ENCODE assay signal across 8 mouse cellular contexts in the genomic region with DNA sequence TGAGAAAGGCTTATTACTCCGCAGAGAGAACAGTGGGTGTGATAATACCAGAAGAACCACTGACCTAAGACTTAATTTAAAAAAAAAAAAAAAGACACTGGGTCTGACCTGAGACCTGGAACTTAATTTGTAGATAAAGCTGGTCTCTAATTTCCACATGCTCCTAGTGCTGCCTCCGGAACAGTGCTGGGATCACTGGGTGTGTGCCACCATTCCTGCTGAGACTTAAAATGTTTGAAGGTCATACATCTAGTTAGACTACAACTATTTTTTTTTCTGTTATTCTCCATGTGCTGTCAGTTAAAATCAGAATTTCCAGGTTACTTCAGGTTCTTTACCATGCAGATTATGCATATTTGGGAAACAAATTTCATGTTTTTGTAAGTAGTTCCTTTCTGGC. TPM values are rescaled to one million over a fixed set of nuclear protein-coding genes. Genes with fewer than 3 reads are reported as not detected.
DNase-seq lines count a peak whose midpoint lies in the region; ATAC-seq and TF ChIP-seq lines count a peak whose summit lies in the region.

No protein-coding gene starts in this region.

- no peak for DNase-seq in left cerebral cortex, adult 2 months (ENCODE audit: extremely low spot score in 1 of 2, low spot score in 2 of 2)
- DNase-seq in left cerebral cortex, adult 18-20 months (ENCODE audit: low spot score in 2 of 2) = no peak
- DNase-seq in intestine, embryonic 14.5 days (ENCODE audit: low spot score) = no peak
- DNase-seq in gastrocnemius, postnatal 4 days (ENCODE audit: low spot score in 2 of 2) = no peak
- DNase-seq in cerebellum, postnatal 4 days (ENCODE audit: low spot score in 2 of 2) = no peak
- DNase-seq in layer of hippocampus, postnatal 25 days (ENCODE audit: extremely low spot score in 1 of 2, low spot score in 1 of 2) = no peak

- H3K9ac ChIP-seq in embryonic facial prominence, embryonic 12.5 days = peak overlapping the region; percentile 31
- H3K9ac ChIP-seq in intestine, embryonic 14.5 days (ENCODE audit: low read length) = peak overlapping the region; percentile 98

- H3K27ac ChIP-seq in left cerebral cortex, adult 2 months = no peak overlapping the region
- H3K27ac ChIP-seq in embryonic facial prominence, embryonic 12.5 days = no peak overlapping the region
- no peak overlapping the region for H3K27ac ChIP-seq in intestine, embryonic 14.5 days (ENCODE audit: low read depth)

- no peaks in the 10 kb centered on the region for H3K9me3 ChIP-seq in embryonic facial prominence, embryonic 12.5 days
- H3K9me3 ChIP-seq in intestine, embryonic 14.5 days (ENCODE audit: control insufficient read depth, low read length) = no peaks in the 10 kb centered on the region

- WGBS in embryonic facial prominence, embryonic 12.5 days = 67% methylated on average over 2 of the region's 2 CpGs
- 61% methylated on average over 2 of the region's 2 CpGs for WGBS in intestine, embryonic 14.5 days

- H3K27me3 ChIP-seq in embryonic facial prominence, embryonic 12.5 days = no peaks in the 10 kb centered on the region
- no peaks in the 10 kb centered on the region for H3K27me3 ChIP-seq in intestine, embryonic 14.5 days (replicated peaks; ENCODE audit: control insufficient read depth, insufficient read depth, low read length)
- no peaks in the 10 kb centered on the region for H3K27me3 ChIP-seq in myocyte (ENCODE audit: control insufficient read depth, insufficient read depth, insufficient read length)

- TF ChIP-seq POLR2A in myocyte (IDR thresholded peaks at IDR 0.05; ENCODE audit: insufficient read length, low read depth) = no peak

- intact Hi-C loops in left cerebral cortex, adult 2 months (cut with DNase I) = no loop called here

- no peak for TF ChIP-seq CTCF in left cerebral cortex, adult 2 months (IDR thresholded peaks at IDR 0.05)

- no peak for ATAC-seq in embryonic facial prominence, embryonic 12.5 days (ENCODE audit: insufficient number of reproducible peaks, insufficient read depth, low FRiP score, low TSS enrichment)
- ATAC-seq in intestine, embryonic 14.5 days (replicated peaks; ENCODE audit: low FRiP score, low TSS enrichment, low read depth) = no peak

- peaks cover 29% of the 10 kb centered on the region for H3K4me1 ChIP-seq in embryonic facial prominence, embryonic 12.5 days
- peaks cover 28% of the 10 kb centered on the region for H3K4me1 ChIP-seq in intestine, embryonic 14.5 days (replicated peaks; ENCODE audit: control insufficient read depth, insufficient read depth, low read length)

- no peak overlapping the region for H3ac ChIP-seq in myocyte (ENCODE audit: control insufficient read depth, insufficient read length)

- peaks cover 76% of the 10 kb centered on the region for H3K79me2 ChIP-seq in myocyte (ENCODE audit: control insufficient read depth, insufficient read depth)

- peak overlapping the region; percentile 89 for H3K4me2 ChIP-seq in embryonic facial prominence, embryonic 12.5 days (replicated peaks)
- H3K4me2 ChIP-seq in intestine, embryonic 14.5 days (ENCODE audit: low read length) = peak overlapping the region; percentile 96
- peak overlapping the region; percentile 89 for H3K4me2 ChIP-seq in myocyte (ENCODE audit: low read depth)

- H3K4me3 ChIP-seq in left cerebral cortex, adult 2 months = peak overlapping the region; percentile 17
- peak overlapping the region; percentile 92 for H3K4me3 ChIP-seq in embryonic facial prominence, embryonic 12.5 days
- H3K4me3 ChIP-seq in intestine, embryonic 14.5 days (ENCODE audit: low read depth, low read length) = peak overlapping the region; percentile 94
- H3K4me3 ChIP-seq in myocyte = peak overlapping the region; percentile 85

- H3K36me3 ChIP-seq in embryonic facial prominence, embryonic 12.5 days = 0 out of 2 replicates have a peak, but pooled peaks cover 4% of the 10 kb centered on the region
- H3K36me3 ChIP-seq in intestine, embryonic 14.5 days (ENCODE audit: control insufficient read depth, insufficient read depth, low read length) = peaks cover 8% of the 10 kb centered on the region
- H3K36me3 ChIP-seq in myocyte (ENCODE audit: control insufficient read depth, insufficient read depth) = no peaks in the 10 kb centered on the region

TF ChIP-seq in myocyte, 11 proteins besides CTCF, POLR2A, EP300 and RAD21:
- no peak for TF ChIP-seq TCF3 (IDR thresholded peaks at IDR 0.05; ENCODE audit: insufficient read length, low read depth)
- no peak for TF ChIP-seq TCF12 (IDR thresholded peaks at IDR 0.05; ENCODE audit: insufficient read depth, poor library complexity, severe bottlenecking)
- no peak for TF ChIP-seq MYOD1 (IDR thresholded peaks at IDR 0.05; ENCODE audit: control insufficient read depth in 1 of 3, insufficient read length in 2 of 3, low read depth in 2 of 3)
- no peak for TF ChIP-seq USF1 (IDR thresholded peaks at IDR 0.05; ENCODE audit: low read depth)
- no peak for TF ChIP-seq REST (IDR thresholded peaks at IDR 0.05; ENCODE audit: insufficient read depth, insufficient read length)
- TF ChIP-seq SRF (IDR thresholded peaks at IDR 0.05; ENCODE audit: control insufficient read depth, insufficient read length, low read depth) = no peak
- no peak for TF ChIP-seq MAX (IDR thresholded peaks at IDR 0.05; ENCODE audit: low read depth)
- no peak for TF ChIP-seq E2F4 (IDR thresholded peaks at IDR 0.05; ENCODE audit: insufficient read depth)
- no peak for TF ChIP-seq POLR2AphosphoS2 (IDR thresholded peaks at IDR 0.05; ENCODE audit: insufficient read length, low read depth)
- no peak for TF ChIP-seq MYOG (IDR thresholded peaks at IDR 0.05; ENCODE audit: control insufficient read depth in 1 of 3, insufficient read depth in 1 of 3, insufficient read length in 2 of 3, low read depth in 2 of 3)
- no peak for TF ChIP-seq CEBPB (IDR thresholded peaks at IDR 0.05; ENCODE audit: insufficient read depth, poor library complexity, severe bottlenecking)

RNA-seq across cellular contexts. Expression of gene Tcta, which starts 2.2 kb away (rescaled TPM):
- 10 to 100 TPM; 29.3 to 35.4 TPM for total RNA-seq in left cerebral cortex, adult 2 months (2021)
- total RNA-seq in left cerebral cortex, adult 18-20 months (2021) = 10 to 100 TPM; 30.3 to 32.0 TPM
- 28.1 and 28.7 TPM in 2 replicates for polyA plus RNA-seq in embryonic facial prominence, embryonic 12.5 days (2016; fragmentation: Nextera tagmentation; extraction: Ambion mirVana)
- polyA plus RNA-seq in intestine, embryonic 14.5 days (2014; fragmentation: Nextera tagmentation; extraction: Ambion mirVana) = 27.5 and 30.4 TPM in 2 replicates
- polyA plus RNA-seq in myocyte (2012; fragmentation: generic; extraction: Trizol) = 29.8 TPM
- total RNA-seq in gastrocnemius, postnatal 4 days (2021) = 10 to 100 TPM; 24.7 to 33.9 TPM
- 10 to 100 TPM; 36.0 to 37.9 TPM for total RNA-seq in layer of hippocampus, postnatal 25 days (2021)

RNA-seq across cellular contexts. Expression of gene Rhoa, which starts 2.2 kb away (rescaled TPM):
- 100 to 1,000 TPM; 154 to 159 TPM for total RNA-seq in left cerebral cortex, adult 2 months (2021)
- 100 to 1,000 TPM; 159 to 170 TPM for total RNA-seq in left cerebral cortex, adult 18-20 months (2021)
- polyA plus RNA-seq in embryonic facial prominence, embryonic 12.5 days (2016; fragmentation: Nextera tagmentation; extraction: Ambion mirVana) = 380 and 391 TPM in 2 replicates
- polyA plus RNA-seq in intestine, embryonic 14.5 days (2014; fragmentation: Nextera tagmentation; extraction: Ambion mirVana) = 281 and 309 TPM in 2 replicates
- polyA plus RNA-seq in myocyte (2012; fragmentation: generic; extraction: Trizol) = 306 TPM
- 100 to 1,000 TPM; 272 TPM for total RNA-seq in gastrocnemius, postnatal 4 days (2021)
- total RNA-seq in layer of hippocampus, postnatal 25 days (2021) = 100 to 1,000 TPM; 167 to 187 TPM

RNA-seq across cellular contexts. Expression of gene Amt, which starts 11.5 kb away (rescaled TPM):
- 10 to 100 TPM; 32.1 to 38.0 TPM for total RNA-seq in left cerebral cortex, adult 2 months (2021)
- total RNA-seq in left cerebral cortex, adult 18-20 months (2021) = 10 to 100 TPM; 29.8 to 32.8 TPM
- polyA plus RNA-seq in embryonic facial prominence, embryonic 12.5 days (2016; fragmentation: Nextera tagmentation; extraction: Ambion mirVana) = 17.4 and 17.5 TPM in 2 replicates
- polyA plus RNA-seq in intestine, embryonic 14.5 days (2014; fragmentation: Nextera tagmentation; extraction: Ambion mirVana) = 23.0 and 24.2 TPM in 2 replicates
- 2.1 TPM for polyA plus RNA-seq in myocyte (2012; fragmentation: generic; extraction: Trizol)
- total RNA-seq in gastrocnemius, postnatal 4 days (2021) = 1 to 10 TPM; 2.4 to 3.1 TPM
- total RNA-seq in layer of hippocampus, postnatal 25 days (2021) = 10 to 100 TPM; 28.5 to 31.6 TPM

RNA-seq across cellular contexts. Expression of gene Nicn1, which starts 17.9 kb away (rescaled TPM):
- total RNA-seq in left cerebral cortex, adult 2 months (2021) = 100 to 1,000 TPM; 122 to 130 TPM
- 100 to 1,000 TPM; 140 to 145 TPM for total RNA-seq in left cerebral cortex, adult 18-20 months (2021)
- 53.0 and 54.9 TPM in 2 replicates for polyA plus RNA-seq in embryonic facial prominence, embryonic 12.5 days (2016; fragmentation: Nextera tagmentation; extraction: Ambion mirVana)
- polyA plus RNA-seq in intestine, embryonic 14.5 days (2014; fragmentation: Nextera tagmentation; extraction: Ambion mirVana) = 38.9 and 41.2 TPM in 2 replicates
- 37.9 TPM for polyA plus RNA-seq in myocyte (2012; fragmentation: generic; extraction: Trizol)
- total RNA-seq in gastrocnemius, postnatal 4 days (2021) = 10 to 100 TPM; 15.9 to 16.7 TPM
- 100 to 1,000 TPM in 1 of 2 experiments, 10 to 100 TPM in 1; 93.0 to 121 TPM for total RNA-seq in layer of hippocampus, postnatal 25 days (2021)

RNA-seq across cellular contexts. Expression of gene Gpx1, which starts 30.6 kb away (rescaled TPM):
- 10 to 100 TPM; 90.0 to 94.1 TPM for total RNA-seq in left cerebral cortex, adult 2 months (2021)
- 100 to 1,000 TPM in 1 of 2 experiments, 10 to 100 TPM in 1; 99.8 to 110 TPM for total RNA-seq in left cerebral cortex, adult 18-20 months (2021)
- 798 and 814 TPM in 2 replicates for polyA plus RNA-seq in embryonic facial prominence, embryonic 12.5 days (2016; fragmentation: Nextera tagmentation; extraction: Ambion mirVana)
- 760 and 815 TPM in 2 replicates for polyA plus RNA-seq in intestine, embryonic 14.5 days (2014; fragmentation: Nextera tagmentation; extraction: Ambion mirVana)
- 393 TPM for polyA plus RNA-seq in myocyte (2012; fragmentation: generic; extraction: Trizol)
- 100 to 1,000 TPM in 1 of 2 experiments, 10 to 100 TPM in 1; 91.8 to 108 TPM for total RNA-seq in gastrocnemius, postnatal 4 days (2021)
- total RNA-seq in layer of hippocampus, postnatal 25 days (2021) = 10 to 100 TPM; 64.8 to 76.7 TPM

Comparison
In these comparisons a context has a peak if more than half of its experiments do, and no peak if none do; other contexts are left out.
1. H3K4me3 ChIP-seq: peak in every context shown above with its lines; median percentile 94 in intestine, embryonic 14.5 days; 92 in embryonic facial prominence, embryonic 12.5 days; 85 in myocyte; 17 in left cerebral cortex, adult 2 months.
2. RNA of gene Amt, which starts 11.5 kb away (total RNA-seq): 32.1 to 38.0 TPM in left cerebral cortex, adult 2 months, 29.8 to 32.8 TPM in left cerebral cortex, adult 18-20 months and 28.5 to 31.6 TPM in layer of hippocampus, postnatal 25 days; 2.4 to 3.1 TPM in gastrocnemius, postnatal 4 days; every median in the first group is over 4 times any median in the second.
3. Peak in every context shown above with its lines, with median percentiles within 50 percentile points of each other: H3K4me2 ChIP-seq.